Mouse (Mus musculus) testis, adult 2 months (tissue): ENCODE measurements at regions not wholly inside any gene's neighbourhood (a gene's known extent, or its start where the extent isn't known, plus 50 kb on each side); places are given as distances from the start of the nearest gene placed in this dataset.

Experiments
- H3K27ac ChIP-seq: fragments of 200-500 bp; 2 replicates; pipeline ENCODE4 v1.5.1; 2012; ENCODE audit warnings: low read depth, low read length; ENCODE audit not compliant: control insufficient read depth, insufficient read depth
- H3K27me3 ChIP-seq: fragments of 200-500 bp; 2 replicates; pipeline ENCODE4 v1.6.1; 2012; ENCODE audit warnings: mild to moderate bottlenecking, low read length, moderate library complexity; ENCODE audit not compliant: control insufficient read depth, insufficient read depth
- H3K36me3 ChIP-seq: fragments of 200-500 bp; 2 replicates; pipeline ENCODE4 v1.6.1; 2012; ENCODE audit warnings: mild to moderate bottlenecking, low read length; ENCODE audit not compliant: control insufficient read depth, insufficient read depth
- H3K4me1 ChIP-seq: fragments of 200-500 bp; 2 replicates; pipeline ENCODE4 v1.6.1; 2012; ENCODE audit warnings: low read length; ENCODE audit not compliant: control insufficient read depth, insufficient read depth
- H3K4me3 ChIP-seq: fragments of 200-500 bp; 2 replicates; pipeline ENCODE4 v1.5.1; 2012; ENCODE audit warnings: low read depth, mild to moderate bottlenecking, low read length, moderate library complexity, mixed read lengths; ENCODE audit not compliant: control insufficient read depth
- CTCF ChIP-seq: fragments of 200-500 bp; IDR thresholded peaks from 2 replicates; pipeline ENCODE4 v1.5.1; 2012; ENCODE audit warnings: low read depth, mild to moderate bottlenecking, inconsistent platforms, low read length, moderate library complexity; ENCODE audit not compliant: control insufficient read depth, insufficient read depth, insufficient replicate concordance
- POLR2A ChIP-seq: fragments of 200-500 bp; IDR thresholded peaks from 2 replicates; pipeline ENCODE4 v1.6.1; 2012; ENCODE audit warnings: low read depth, mild to moderate bottlenecking, inconsistent platforms, low read length, moderate library complexity; ENCODE audit not compliant: control insufficient read depth

GRCm38 (mm10) chr10:60973615-60974014, 115.5 kb upstream of the Pcbd1 start:
- H3K27me3 ChIP-seq = no peaks in the 10 kb centered on the region
- no peak overlapping the region for H3K4me3 ChIP-seq
- TF ChIP-seq POLR2A = no peak
- no peak for TF ChIP-seq CTCF
- H3K36me3 ChIP-seq = no peaks in the 10 kb centered on the region
- H3K4me1 ChIP-seq = no peaks in the 10 kb centered on the region
- no peak overlapping the region for H3K27ac ChIP-seq

- Histone ChIP-seq H3K4me3 (no peak overlapping the region), H3K27ac (no peak overlapping the region), H3K4me1 (no peaks in the 10 kb centered on the region), H3K36me3 (no peaks in the 10 kb centered on the region), H3K27me3 (no peaks in the 10 kb centered on the region)
- TF ChIP-seq POLR2A = no peak
- no peak for TF ChIP-seq CTCF
These were observed 124.3 kb upstream of the Pcbd1 start for GRCm38 (mm10) chr10:60964843-60965242.

- Histone ChIP-seq H3K27ac (no peak overlapping the region), H3K27me3 (no peaks in the 10 kb centered on the region), H3K36me3 (no peaks in the 10 kb centered on the region), H3K4me3 (no peak overlapping the region), H3K4me1 (no peaks in the 10 kb centered on the region)
- TF ChIP-seq CTCF = no peak
- TF ChIP-seq POLR2A = no peak
These were observed 126.4 kb upstream of the Unc5b start for GRCm38 (mm10) chr10:60957820-60958233.

- no peaks in the 10 kb centered on the region for H3K4me1 ChIP-seq
- no peaks in the 10 kb centered on the region for H3K36me3 ChIP-seq
- H3K27ac ChIP-seq = no peak overlapping the region
- no peaks in the 10 kb centered on the region for H3K27me3 ChIP-seq
- no peak overlapping the region for H3K4me3 ChIP-seq
- TF ChIP-seq POLR2A = no peak
- TF ChIP-seq CTCF = no peak
These were observed 124.1 kb upstream of the Unc5b start for GRCm38 (mm10) chr10:60955467-60955866.

GRCm38 (mm10) chr10:60952495-60952894, 121.1 kb upstream of the Unc5b start:
- Histone ChIP-seq H3K27me3 (no peaks in the 10 kb centered on the region), H3K4me3 (no peak overlapping the region), H3K36me3 (no peaks in the 10 kb centered on the region), H3K4me1 (no peaks in the 10 kb centered on the region), H3K27ac (no peak overlapping the region)
- TF ChIP-seq POLR2A (no peak), CTCF (no peak)

GRCm38 (mm10) chr10:60948983-60949677, 117.7 kb upstream of the Unc5b start:
- TF ChIP-seq CTCF (no peak), POLR2A (no peak)
- Histone ChIP-seq H3K27me3 (no peaks in the 10 kb centered on the region), H3K4me3 (no peak overlapping the region), H3K27ac (no peak overlapping the region), H3K4me1 (no peaks in the 10 kb centered on the region), H3K36me3 (no peaks in the 10 kb centered on the region)

- TF ChIP-seq POLR2A (no peak), CTCF (no peak)
- H3K27ac ChIP-seq = no peak overlapping the region
- H3K27me3 ChIP-seq = no peaks in the 10 kb centered on the region
- peaks cover 4% of the 10 kb centered on the region for H3K4me1 ChIP-seq
- no peak overlapping the region for H3K4me3 ChIP-seq
- no peaks in the 10 kb centered on the region for H3K36me3 ChIP-seq
These were observed 111.7 kb upstream of the Unc5b start for GRCm38 (mm10) chr10:60943074-60943473.
